Mouse (Mus musculus) hindbrain, embryonic 15.5 days (tissue): Measurements from ENCODE around the gene Scand1. TPM values are rescaled to one million over a fixed set of nuclear protein-coding genes. Genes with fewer than 3 reads are reported as not detected.

Experiments used
- ATAC-seq: fragments of 200-750 bp; cut with Nextera tagmentation; 2 replicates; pipeline ENCODE4 v1.8.0; 2017; ENCODE audit warnings: low read depth, moderate number of reproducible peaks, moderate TSS enrichment; ENCODE audit not compliant: low FRiP score
- H3K27ac ChIP-seq: fragments of 300-500 bp; sonication (generic); replicated peaks from 2 replicates; pipeline ENCODE4 v1.5.1; 2015; ENCODE audit warnings: mild to moderate bottlenecking, inconsistent platforms
- H3K27me3 ChIP-seq: fragments of 300-500 bp; sonication (generic); 2 replicates; pipeline ENCODE4 v1.6.1; 2015; ENCODE audit warnings: control low read depth, inconsistent platforms
- H3K36me3 ChIP-seq: fragments of 300-500 bp; sonication (generic); 2 replicates; pipeline ENCODE4 v1.6.1; 2015; ENCODE audit warnings: control low read depth, inconsistent platforms
- H3K4me1 ChIP-seq: fragments of 300-500 bp; sonication (generic); replicated peaks from 2 replicates; pipeline ENCODE4 v1.6.1; 2015; ENCODE audit warnings: control low read depth, inconsistent platforms
- H3K4me2 ChIP-seq: fragments of 300-500 bp; sonication (generic); 2 replicates; pipeline ENCODE4 v1.6.1; 2015; ENCODE audit warnings: moderate library complexity, mild to moderate bottlenecking, inconsistent platforms
- H3K4me3 ChIP-seq: fragments of 300-500 bp; sonication (generic); 2 replicates; pipeline ENCODE4 v1.5.1; 2015; ENCODE audit warnings: mild to moderate bottlenecking, inconsistent platforms
- H3K9ac ChIP-seq: fragments of 300-500 bp; sonication (generic); 2 replicates; pipeline ENCODE4 v1.6.1; 2015; ENCODE audit warnings: inconsistent platforms
- H3K9me3 ChIP-seq: fragments of 300-500 bp; sonication (generic); 2 replicates; pipeline ENCODE4 v1.6.1; 2016; ENCODE audit warnings: control low read depth, inconsistent platforms
- WGBS: fragments of 180-500 bp; shearing (Covaris S2); methylation state at CpG from one replicate; pipeline ENCODE4 v1.1.7; 2015; 5-methylcytosine and 5-hydroxymethylcytosine counted together
- polyA plus RNA-seq: library from polyadenylated mRNA; unstranded; fragments of >200 nt; fragmentation: Nextera tagmentation; extraction: Ambion mirVana; gene quantifications from 2 replicates; pipeline ENCODE4 v1.2.1, GENCODE M21; 2015

Scand1 gene
- polyA plus RNA-seq, 1 experiment from 2014 or later = 108 TPM

- ATAC-seq = no peak
- 57% methylated on average over 5 of the region's 5 CpGs for WGBS
These were observed 12.2 kb upstream of the Scand1 start for GRCm38 (mm10) chr2:156324681-156325080.

GRCm38 (mm10) chr2:156324116-156324588 lies 11.6 kb upstream of the Scand1 start:
- ATAC-seq = no peak
- Histone ChIP-seq H3K4me3 (no peak overlapping the region), H3K36me3 (peaks cover 3% of the 10 kb centered on the region; the same call in 1 of the 2 replicates), H3K4me1 (no peaks in the 10 kb centered on the region), H3K4me2 (no peak overlapping the region), H3K27me3 (no peaks in the 10 kb centered on the region), H3K27ac (no peak overlapping the region), H3K9ac (no peak overlapping the region), H3K9me3 (no peaks in the 10 kb centered on the region)
- 72% methylated on average over 6 of the region's 6 CpGs for WGBS

More at GRCm38 (mm10) chr2:156324681-156325080, 12.2 kb upstream of the Scand1 start:
- Histone ChIP-seq H3K4me1 (no peaks in the 10 kb centered on the region), H3K9ac (no peak overlapping the region), H3K4me2 (no peak overlapping the region), H3K36me3 (peaks cover 3% of the 10 kb centered on the region; the same call in 1 of the 2 replicates), H3K4me3 (no peak overlapping the region), H3K27ac (no peak overlapping the region), H3K9me3 (no peaks in the 10 kb centered on the region), H3K27me3 (no peaks in the 10 kb centered on the region)

- Histone ChIP-seq H3K36me3 (peaks cover 3% of the 10 kb centered on the region; the same call in 1 of the 2 replicates), H3K27me3 (no peaks in the 10 kb centered on the region), H3K9me3 (no peaks in the 10 kb centered on the region), H3K4me3 (no peak overlapping the region), H3K9ac (no peak overlapping the region), H3K27ac (no peak overlapping the region), H3K4me2 (no peak overlapping the region), H3K4me1 (no peaks in the 10 kb centered on the region)
- 89% methylated on average over 6 of the region's 6 CpGs for WGBS
- no peak for ATAC-seq
These were observed 9.0 kb upstream of the Scand1 start for GRCm38 (mm10) chr2:156321538-156321937.

- Histone ChIP-seq H3K4me3 (no peak overlapping the region), H3K27me3 (no peaks in the 10 kb centered on the region), H3K36me3 (peaks cover 6% of the 10 kb centered on the region; the same call in 1 of the 2 replicates), H3K4me2 (no peak overlapping the region), H3K27ac (no peak overlapping the region), H3K9me3 (no peaks in the 10 kb centered on the region), H3K4me1 (0 out of 2 replicates have a peak, but pooled peaks cover 3% of the 10 kb centered on the region), H3K9ac (no peak overlapping the region)
- no peak for ATAC-seq
These were observed 6.0 kb upstream of the Scand1 start for GRCm38 (mm10) chr2:156318491-156318890.

- no peak overlapping the region for H3K4me3 ChIP-seq
- 98% methylated on average over 6 of the region's 6 CpGs for WGBS
- peaks cover 3% of the 10 kb centered on the region; the same call in 1 of the 2 replicates for H3K36me3 ChIP-seq
- H3K9me3 ChIP-seq = no peaks in the 10 kb centered on the region
- H3K9ac ChIP-seq = no peak overlapping the region
- no peak for ATAC-seq
- peaks cover 11% of the 10 kb centered on the region for H3K4me1 ChIP-seq
- no peak overlapping the region for H3K4me2 ChIP-seq
- no peak overlapping the region for H3K27ac ChIP-seq
- no peaks in the 10 kb centered on the region for H3K27me3 ChIP-seq
These were observed 2.3 kb upstream of the Scand1 start for GRCm38 (mm10) chr2:156314811-156315210.

- peaks cover 11% of the 10 kb centered on the region for H3K4me1 ChIP-seq
- no peaks in the 10 kb centered on the region for H3K27me3 ChIP-seq
- H3K4me2 ChIP-seq = peak overlapping the region; percentile 85
- 55% methylated on average over 3 of the region's 3 CpGs for WGBS
- peaks cover 3% of the 10 kb centered on the region; the same call in 1 of the 2 replicates for H3K36me3 ChIP-seq
- no peaks in the 10 kb centered on the region for H3K9me3 ChIP-seq
- no peak for ATAC-seq
- H3K9ac ChIP-seq = peak overlapping the region; percentile 83
- peak overlapping the region; percentile 81 for H3K4me3 ChIP-seq
- peak overlapping the region; percentile 96 for H3K27ac ChIP-seq
These were observed 649 bp upstream of the Scand1 start for GRCm38 (mm10) chr2:156313153-156313552.

GRCm38 (mm10) chr2:156311841-156312291 lies 638 bp downstream of the Scand1 start:
- ATAC-seq = peak; percentile 71
- Histone ChIP-seq H3K4me2 (peak overlapping the region; percentile 85), H3K9me3 (no peaks in the 10 kb centered on the region), H3K4me3 (peak overlapping the region; percentile 81), H3K27ac (peak overlapping the region; percentile 96), H3K36me3 (peaks cover 6% of the 10 kb centered on the region; the same call in 1 of the 2 replicates), H3K9ac (peak overlapping the region; percentile 83), H3K27me3 (no peaks in the 10 kb centered on the region), H3K4me1 (peaks cover 11% of the 10 kb centered on the region)
- WGBS = under 1% methylated on average over 52 of the region's 53 CpGs

GRCm38 (mm10) chr2:156311441-156311840 lies 1.1 kb downstream of the Scand1 start:
- Histone ChIP-seq H3K27me3 (no peaks in the 10 kb centered on the region), H3K4me3 (peak overlapping the region; percentile 81), H3K4me1 (peaks cover 11% of the 10 kb centered on the region), H3K9me3 (no peaks in the 10 kb centered on the region), H3K27ac (peak overlapping the region; percentile 96), H3K9ac (peak overlapping the region; percentile 83), H3K4me2 (peak overlapping the region; percentile 85), H3K36me3 (peaks cover 6% of the 10 kb centered on the region; the same call in 1 of the 2 replicates)
- WGBS = 22% methylated on average over 8 of the region's 8 CpGs
- no peak for ATAC-seq

GRCm38 (mm10) chr2:156310945-156311344 lies 1.6 kb downstream of the Scand1 start:
- H3K27me3 ChIP-seq = no peaks in the 10 kb centered on the region
- no peak overlapping the region for H3K9ac ChIP-seq
- peaks cover 11% of the 10 kb centered on the region for H3K4me1 ChIP-seq
- 0 out of 2 replicates have a peak overlapping the region, but pooled peaks have one; percentile 96 for H3K27ac ChIP-seq
- H3K4me2 ChIP-seq = peak overlapping the region; percentile 85
- no peaks in the 10 kb centered on the region for H3K9me3 ChIP-seq
- no peak for ATAC-seq
- peaks cover 6% of the 10 kb centered on the region; the same call in 1 of the 2 replicates for H3K36me3 ChIP-seq
- 92% methylated on average over 5 of the region's 5 CpGs for WGBS
- peak overlapping the region; percentile 81; the same call in 1 of the 2 replicates for H3K4me3 ChIP-seq

GRCm38 (mm10) chr2:156310455-156310854 lies 2.0 kb downstream of the Scand1 start:
- Histone ChIP-seq H3K27ac (no peak overlapping the region), H3K4me2 (no peak overlapping the region), H3K36me3 (peaks cover 6% of the 10 kb centered on the region; the same call in 1 of the 2 replicates), H3K9me3 (no peaks in the 10 kb centered on the region), H3K4me3 (no peak overlapping the region), H3K9ac (no peak overlapping the region), H3K27me3 (no peaks in the 10 kb centered on the region), H3K4me1 (peaks cover 11% of the 10 kb centered on the region)
- ATAC-seq = no peak
- 96% methylated on average over 5 of the region's 5 CpGs for WGBS

- Histone ChIP-seq H3K36me3 (peaks cover 6% of the 10 kb centered on the region; the same call in 1 of the 2 replicates), H3K27ac (no peak overlapping the region), H3K9me3 (no peaks in the 10 kb centered on the region), H3K27me3 (no peaks in the 10 kb centered on the region), H3K9ac (no peak overlapping the region), H3K4me2 (no peak overlapping the region), H3K4me3 (no peak overlapping the region), H3K4me1 (peaks cover 11% of the 10 kb centered on the region)
- WGBS = 96% methylated on average over 5 of the region's 5 CpGs
- no peak for ATAC-seq
These were observed 2.6 kb downstream of the Scand1 start for GRCm38 (mm10) chr2:156309948-156310347.

GRCm38 (mm10) chr2:156307261-156307660 lies 5.2 kb downstream of the Scand1 start:
- Histone ChIP-seq H3K9ac (no peak overlapping the region), H3K4me1 (peaks cover 4% of the 10 kb centered on the region), H3K4me3 (no peak overlapping the region), H3K4me2 (no peak overlapping the region), H3K27me3 (no peaks in the 10 kb centered on the region), H3K27ac (no peak overlapping the region), H3K36me3 (peaks cover 22% of the 10 kb centered on the region), H3K9me3 (no peaks in the 10 kb centered on the region)
- 59% methylated on average over 5 of the region's 5 CpGs for WGBS
- no peak for ATAC-seq
